Mouse (Mus musculus) G1E (cell line): ENCODE results near the gene Slc35f6. TPM values are rescaled to one million over a fixed set of nuclear protein-coding genes. Genes with fewer than 3 reads are reported as not detected.

Source experiments
- ATAC-seq: 2 replicates; pipeline ENCODE4 v1.8.0; 2016; ENCODE audit warnings: mild to moderate bottlenecking; ENCODE audit not compliant: insufficient number of reproducible peaks, poor library complexity, low FRiP score, severe bottlenecking; ENCODE audit errors: extremely low read depth
- DNase-seq: peaks from one replicate; pipeline ENCODE4 v3.0.0; 2012; ENCODE audit warnings: low spot score
- H3K27me3 ChIP-seq: 2 replicates; pipeline ENCODE4 v1.6.1; 2012; ENCODE audit warnings: mild to moderate bottlenecking, low read length, inconsistent platforms; ENCODE audit not compliant: insufficient read depth
- H3K36me3 ChIP-seq: replicated peaks from 2 replicates; pipeline ENCODE3; 2012; ENCODE audit warnings: mild to moderate bottlenecking, inconsistent platforms
- H3K4me1 ChIP-seq: 2 replicates; pipeline ENCODE4 v1.6.1; 2012; ENCODE audit warnings: low read depth, low read length, inconsistent platforms, mixed read lengths; ENCODE audit not compliant: insufficient read depth
- H3K4me3 ChIP-seq: 2 replicates; pipeline ENCODE4 v1.5.1; 2012; ENCODE audit warnings: low read depth, mild to moderate bottlenecking, inconsistent platforms, low read length, moderate library complexity, mixed read lengths
- H3K9me3 ChIP-seq: replicated peaks from 2 replicates; pipeline ENCODE4 v1.6.1; 2012; ENCODE audit warnings: inconsistent platforms
- CTCF ChIP-seq: IDR thresholded peaks from 2 replicates; pipeline ENCODE4 v1.5.1; 2012; ENCODE audit warnings: low read depth, low read length, inconsistent platforms, mixed read lengths
- GATA1 ChIP-seq: IDR thresholded peaks from 2 replicates; pipeline ENCODE4 v1.6.1; 2012; ENCODE audit warnings: borderline replicate concordance, low read length, inconsistent platforms, mixed read lengths
- GATA2 ChIP-seq: IDR thresholded peaks from 2 replicates; pipeline ENCODE4 v1.6.1; 2012; ENCODE audit warnings: low read depth, low read length, inconsistent platforms, borderline replicate concordance
- POLR2AphosphoS5 ChIP-seq: IDR thresholded peaks from 2 replicates; pipeline ENCODE4 v1.6.1; 2012; ENCODE audit warnings: low read depth, low read length, inconsistent platforms; ENCODE audit not compliant: insufficient replicate concordance
- TAL1 ChIP-seq: conservative IDR thresholded peaks from 2 replicates; pipeline ENCODE4 v1.6.1; 2012; ENCODE audit warnings: low read depth, low read length, inconsistent platforms, mixed read lengths
- polyA plus RNA-seq: library from polyadenylated mRNA; stranded (reverse); fragments of >175 nt; gene quantifications from 2 replicates; pipeline ENCODE4 v1.2.3, GENCODE M21; 2012
- total RNA-seq, 2 experiments: library from RNA; stranded (forward) in 1 of 2; stranded (reverse) in 1 of 2; fragments of 200-1000 nt in 1 of 2; fragments of >200 nt in 1 of 2; fragmentation: Nextera tagmentation in 1 of 2; gene quantifications; 2 replicates each; pipeline ENCODE4 v1.2.3; 2014 to 2017

The Slc35f6 gene
- total and polyA plus RNA-seq, 3 experiments: 10.6 to 15.3 (median 11.9) TPM

DNA sequence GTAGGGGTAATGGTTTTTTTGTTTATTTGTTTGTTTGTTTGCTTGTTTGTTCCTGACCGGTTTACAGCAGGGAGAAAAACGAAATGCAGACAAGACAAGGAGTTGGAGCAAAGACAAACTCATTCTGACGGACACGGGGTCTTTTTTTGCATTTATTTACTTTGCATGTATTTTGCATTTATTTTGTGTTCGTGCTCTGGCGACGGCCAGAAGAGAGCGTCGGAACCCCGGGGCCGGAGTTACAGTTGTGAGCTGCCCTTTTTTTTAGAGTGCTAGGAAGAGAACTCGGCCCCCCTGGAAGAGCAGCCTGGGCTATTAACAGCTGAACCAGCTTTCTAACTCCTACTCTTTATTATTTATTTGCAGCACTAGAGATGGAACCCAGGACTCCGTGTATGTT, 19.5 kb downstream of the Slc35f6 start:
- peaks cover 38% of the 10 kb centered on the region for H3K4me1 ChIP-seq
- no peaks in the 10 kb centered on the region for H3K27me3 ChIP-seq
- no peak for ATAC-seq
- H3K9me3 ChIP-seq: 0 out of 2 replicates have a peak, but pooled peaks cover 1% of the 10 kb centered on the region
- H3K4me3 ChIP-seq: peak overlapping the region; percentile 93
- no peak for TF ChIP-seq CTCF
- no peak for TF ChIP-seq POLR2AphosphoS5
- TF ChIP-seq GATA1: no peak
- no peak for TF ChIP-seq TAL1
- TF ChIP-seq GATA2: no peak
- no peak for DNase-seq
- H3K36me3 ChIP-seq: peaks cover 45% of the 10 kb centered on the region

DNA sequence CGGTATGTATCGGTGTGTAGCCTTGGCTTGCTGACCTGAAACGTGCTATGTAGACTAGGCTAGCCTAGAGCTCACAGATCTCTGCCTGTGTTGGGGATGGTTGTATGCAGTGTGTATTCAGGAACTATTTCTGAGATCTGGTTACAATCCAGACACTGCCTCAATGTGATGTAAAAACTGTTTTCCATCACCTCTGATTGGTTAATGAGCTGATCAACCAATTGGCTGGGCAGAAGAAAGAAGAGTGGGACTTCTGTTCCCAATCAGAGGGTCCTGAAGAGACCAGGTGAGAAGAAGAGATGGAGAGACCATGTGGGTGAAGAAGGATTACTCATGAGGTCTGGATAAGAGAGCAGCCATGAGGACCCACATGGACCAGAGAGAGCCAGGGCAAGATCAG, 20.0 kb downstream of the Slc35f6 start:
- no peak for ATAC-seq
- peak overlapping the region; percentile 93 for H3K4me3 ChIP-seq
- peaks cover 43% of the 10 kb centered on the region for H3K4me1 ChIP-seq
- no peaks in the 10 kb centered on the region for H3K27me3 ChIP-seq
- TF ChIP-seq CTCF (no peak), TAL1 (no peak), GATA1 (no peak), GATA2 (no peak), POLR2AphosphoS5 (no peak)
- H3K36me3 ChIP-seq: peaks cover 50% of the 10 kb centered on the region
- DNase-seq: no peak
- H3K9me3 ChIP-seq: no peaks in the 10 kb centered on the region

DNA sequence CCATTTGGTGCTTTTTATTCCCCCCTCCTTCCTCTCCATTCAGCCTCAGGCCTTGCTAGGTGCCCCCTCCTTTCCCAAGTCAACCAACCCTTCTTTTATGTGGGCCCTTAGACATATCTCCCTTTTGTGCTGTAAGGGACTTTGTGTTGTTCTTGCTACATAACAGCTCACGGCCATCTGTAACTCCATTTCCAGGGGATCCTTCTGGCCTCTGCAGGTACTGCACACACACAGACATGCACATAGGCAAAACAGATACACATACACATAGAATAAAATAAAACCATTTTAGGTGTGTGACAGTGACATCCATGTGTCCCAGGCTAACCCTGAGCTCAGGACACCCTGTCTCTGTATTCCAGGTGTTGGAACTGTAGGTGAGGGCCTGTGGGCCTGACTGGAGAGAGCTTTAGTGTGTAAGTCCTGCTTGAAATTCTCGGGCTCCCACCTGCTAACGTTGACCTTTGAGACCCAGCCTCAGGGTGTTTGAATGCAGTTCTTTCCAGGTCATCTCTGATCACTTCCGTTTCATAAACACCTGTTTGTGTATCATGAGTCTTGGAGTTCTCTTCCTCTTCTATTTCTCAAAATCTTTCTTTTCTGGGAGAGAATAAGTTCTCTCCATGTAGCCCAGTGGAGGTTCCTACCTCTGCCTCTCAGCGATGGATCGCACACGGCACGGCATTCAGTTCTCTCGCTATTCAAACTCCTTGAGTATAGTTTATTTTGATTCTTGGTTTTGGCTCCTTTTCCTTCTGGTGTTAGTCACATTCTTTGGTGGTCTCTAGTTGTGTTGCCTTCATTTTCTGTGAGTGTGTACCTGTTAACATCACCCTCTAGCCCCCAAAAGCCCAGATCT, 21.1 kb downstream of the Slc35f6 start:
- Histone ChIP-seq H3K4me3 (peak overlapping the region; percentile 93; the same call in 1 of the 2 replicates), H3K36me3 (peaks cover 62% of the 10 kb centered on the region), H3K27me3 (no peaks in the 10 kb centered on the region), H3K4me1 (peaks cover 47% of the 10 kb centered on the region), H3K9me3 (no peaks in the 10 kb centered on the region)
- ATAC-seq (no peak), DNase-seq (no peak)
- TF ChIP-seq GATA1 (no peak), POLR2AphosphoS5 (no peak)

DNA sequence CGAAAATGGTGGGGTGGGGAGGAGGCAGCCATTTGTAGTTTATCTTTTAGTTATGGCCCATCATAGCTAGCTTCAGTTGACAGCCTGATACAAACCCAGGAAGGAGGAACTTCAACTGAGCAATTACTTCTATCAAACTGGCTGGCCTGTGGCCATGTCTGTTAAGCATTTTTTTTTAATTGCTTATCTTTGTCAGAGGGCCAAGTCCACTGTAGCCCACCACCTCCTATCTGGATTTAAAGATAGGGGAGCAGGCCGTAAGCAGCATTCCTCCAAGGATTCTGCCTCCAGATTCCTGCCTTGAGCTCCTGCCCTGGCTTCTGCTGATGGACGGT, 21.7 kb downstream of the Slc35f6 start:
- ATAC-seq (no peak), DNase-seq (no peak)
- Histone ChIP-seq H3K9me3 (no peaks in the 10 kb centered on the region), H3K4me3 (no peak overlapping the region; the same call in 1 of the 2 replicates), H3K36me3 (peaks cover 68% of the 10 kb centered on the region), H3K27me3 (no peaks in the 10 kb centered on the region), H3K4me1 (peaks cover 47% of the 10 kb centered on the region)
- TF ChIP-seq CTCF: no peak
- no peak for TF ChIP-seq TAL1
- TF ChIP-seq GATA2: no peak
- TF ChIP-seq POLR2AphosphoS5: no peak
- TF ChIP-seq GATA1: no peak

DNA sequence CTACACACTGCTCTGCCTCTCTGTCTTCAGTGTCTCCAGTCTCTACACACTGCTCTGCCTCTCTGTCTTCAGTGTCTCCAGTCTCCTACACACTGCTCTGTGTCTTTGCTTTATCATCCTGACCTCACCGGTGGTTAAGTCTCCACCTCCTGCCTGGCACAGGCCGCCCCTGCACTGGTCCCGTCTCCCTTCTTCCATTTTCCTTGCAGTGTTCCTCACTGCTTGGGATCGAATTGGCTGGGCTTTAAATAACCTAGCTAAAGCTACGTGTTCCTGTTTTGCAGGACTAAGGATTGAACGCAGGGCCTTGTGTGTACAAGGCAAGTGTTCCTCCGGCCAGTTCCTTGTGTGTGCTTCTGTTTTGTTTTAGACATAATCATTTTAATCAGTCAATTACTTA, 22.4 kb downstream of the Slc35f6 start:
- DNase-seq (no peak), ATAC-seq (no peak)
- peaks cover 73% of the 10 kb centered on the region for H3K36me3 ChIP-seq
- H3K27me3 ChIP-seq: no peaks in the 10 kb centered on the region
- TF ChIP-seq TAL1 (no peak), POLR2AphosphoS5 (no peak), GATA1 (no peak), CTCF (no peak), GATA2 (no peak)
- peaks cover 49% of the 10 kb centered on the region for H3K4me1 ChIP-seq
- no peaks in the 10 kb centered on the region for H3K9me3 ChIP-seq
- H3K4me3 ChIP-seq: no peak overlapping the region; the same call in 1 of the 2 replicates

DNA sequence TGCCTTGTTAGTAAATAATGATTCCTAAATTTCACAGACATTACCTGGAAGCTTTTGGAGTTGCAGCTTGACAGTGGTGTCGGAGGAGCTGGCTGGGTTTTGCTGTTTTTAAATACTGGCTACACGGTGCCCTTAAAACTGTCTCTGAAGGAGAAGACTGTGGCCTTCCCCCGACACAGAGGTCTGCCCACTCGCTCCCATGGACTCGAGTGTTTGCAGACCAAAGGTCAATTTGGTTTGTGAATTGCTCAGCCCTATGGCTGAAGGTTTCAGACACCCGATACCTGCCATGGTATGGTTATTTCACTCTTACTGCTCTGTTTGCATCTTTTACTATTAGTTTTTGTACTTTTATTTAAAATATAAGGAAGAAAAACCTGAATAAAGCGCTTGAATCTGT, 26.3 kb downstream of the Slc35f6 start:
- H3K36me3 ChIP-seq: peaks cover 90% of the 10 kb centered on the region
- TF ChIP-seq GATA1 (no peak), POLR2AphosphoS5 (no peak), TAL1 (no peak), GATA2 (no peak), CTCF (no peak)

More for the DNA sequence above, 26.3 kb downstream of the Slc35f6 start:
- H3K4me1 ChIP-seq: peaks cover 27% of the 10 kb centered on the region
- DNase-seq: no peak
- no peaks in the 10 kb centered on the region for H3K27me3 ChIP-seq
- ATAC-seq: no peak
- no peaks in the 10 kb centered on the region for H3K9me3 ChIP-seq
- no peak overlapping the region for H3K4me3 ChIP-seq
